Mouse (Mus musculus): ENCODE data around the gene Syp. TPM values are rescaled to one million over a fixed set of nuclear protein-coding genes. Genes with fewer than 3 reads are reported as not detected.

Gene Syp
- polyA plus RNA-seq, 1 experiment from 2014 or later, result 5.4 TPM

- peak overlapping the region; percentile 46 for H3K4me3 ChIP-seq (ENCODE audit: low read depth, low read length)
- peak overlapping the region; percentile 37; the same call in 1 of the 2 replicates for H3K9ac ChIP-seq (ENCODE audit: low read depth, low read length)
- peak overlapping the region; percentile 50; the same call in 1 of the 2 replicates for H3K27ac ChIP-seq (ENCODE audit: low read depth, low read length)
- WGBS, result 38% methylated on average over 11 of the region's 11 CpGs
- no peaks in the 10 kb centered on the region for H3K36me3 ChIP-seq (ENCODE audit: control insufficient read depth, insufficient read depth)
- no peaks in the 10 kb centered on the region for H3K9me3 ChIP-seq (ENCODE audit: control insufficient read depth)
- ATAC-seq, result peak; percentile 53
- peak overlapping the region; percentile 66 for H3K4me2 ChIP-seq (replicated peaks; ENCODE audit: low read depth)
- no peak for TF ChIP-seq CTCF (IDR thresholded peaks at IDR 0.05; ENCODE audit: low read depth)
- no peaks in the 10 kb centered on the region for H3K4me1 ChIP-seq (replicated peaks; ENCODE audit: control insufficient read depth, insufficient read depth, low read length)
- no peaks in the 10 kb centered on the region for H3K27me3 ChIP-seq (replicated peaks; ENCODE audit: control insufficient read depth, insufficient read depth, low read length)
Measured at GRCm38 (mm10) chrX:7658785-7659589, 20.7 kb downstream of the Syp start.

- WGBS, result 78% methylated on average over 4 of the region's 4 CpGs
- no peak for TF ChIP-seq CTCF (IDR thresholded peaks at IDR 0.05; ENCODE audit: low read depth)
Measured at GRCm38 (mm10) chrX:7661086-7661485, 22.8 kb downstream of the Syp start.

GRCm38 (mm10) chrX:7662936-7663335 lies 24.7 kb downstream of the Syp start:
- Histone ChIP-seq H3K27ac (ENCODE audit: low read depth, low read length) (no peak overlapping the region), H3K36me3 (ENCODE audit: control insufficient read depth, insufficient read depth) (peaks cover 13% of the 10 kb centered on the region; the same call in 1 of the 2 replicates), H3K4me1 (replicated peaks; ENCODE audit: control insufficient read depth, insufficient read depth, low read length) (no peaks in the 10 kb centered on the region), H3K27me3 (replicated peaks; ENCODE audit: control insufficient read depth, insufficient read depth, low read length) (no peaks in the 10 kb centered on the region), H3K9ac (ENCODE audit: low read depth, low read length) (no peak overlapping the region), H3K9me3 (ENCODE audit: control insufficient read depth) (no peaks in the 10 kb centered on the region), H3K4me2 (replicated peaks; ENCODE audit: low read depth) (no peak overlapping the region), H3K4me3 (ENCODE audit: low read depth, low read length) (no peak overlapping the region)
- 68% methylated on average over 3 of the region's 3 CpGs for WGBS
- no peak for TF ChIP-seq CTCF (IDR thresholded peaks at IDR 0.05; ENCODE audit: low read depth)
- no peak for ATAC-seq

More at GRCm38 (mm10) chrX:7661086-7661485, 22.8 kb downstream of the Syp start:
- no peak overlapping the region for H3K4me2 ChIP-seq (replicated peaks; ENCODE audit: low read depth)
- ATAC-seq, result no peak
- H3K4me3 ChIP-seq (ENCODE audit: low read depth, low read length), result no peak overlapping the region
- no peaks in the 10 kb centered on the region for H3K27me3 ChIP-seq (replicated peaks; ENCODE audit: control insufficient read depth, insufficient read depth, low read length)
- no peak overlapping the region for H3K27ac ChIP-seq (ENCODE audit: low read depth, low read length)
- no peak overlapping the region for H3K9ac ChIP-seq (ENCODE audit: low read depth, low read length)
- H3K9me3 ChIP-seq (ENCODE audit: control insufficient read depth), result no peaks in the 10 kb centered on the region
- H3K36me3 ChIP-seq (ENCODE audit: control insufficient read depth, insufficient read depth), result peaks cover 3% of the 10 kb centered on the region; the same call in 1 of the 2 replicates
- H3K4me1 ChIP-seq (replicated peaks; ENCODE audit: control insufficient read depth, insufficient read depth, low read length), result no peaks in the 10 kb centered on the region

GRCm38 (mm10) chrX:7664791-7665190 lies 26.5 kb downstream of the Syp start:
- 86% methylated on average over 11 of the region's 11 CpGs for WGBS
- no peak for ATAC-seq
- Histone ChIP-seq H3K9me3 (ENCODE audit: control insufficient read depth) (no peaks in the 10 kb centered on the region), H3K36me3 (ENCODE audit: control insufficient read depth, insufficient read depth) (peaks cover 13% of the 10 kb centered on the region; the same call in 1 of the 2 replicates), H3K27me3 (replicated peaks; ENCODE audit: control insufficient read depth, insufficient read depth, low read length) (no peaks in the 10 kb centered on the region), H3K27ac (ENCODE audit: low read depth, low read length) (no peak overlapping the region), H3K4me2 (replicated peaks; ENCODE audit: low read depth) (no peak overlapping the region), H3K4me3 (ENCODE audit: low read depth, low read length) (no peak overlapping the region), H3K9ac (ENCODE audit: low read depth, low read length) (no peak overlapping the region), H3K4me1 (replicated peaks; ENCODE audit: control insufficient read depth, insufficient read depth, low read length) (no peaks in the 10 kb centered on the region)
- TF ChIP-seq CTCF (IDR thresholded peaks at IDR 0.05; ENCODE audit: low read depth), result no peak

GRCm38 (mm10) chrX:7665739-7666502 lies 27.6 kb downstream of the Syp start:
- Histone ChIP-seq H3K36me3 (ENCODE audit: control insufficient read depth, insufficient read depth) (peaks cover 13% of the 10 kb centered on the region; the same call in 1 of the 2 replicates), H3K27ac (ENCODE audit: low read depth, low read length) (no peak overlapping the region), H3K9ac (ENCODE audit: low read depth, low read length) (no peak overlapping the region), H3K4me1 (replicated peaks; ENCODE audit: control insufficient read depth, insufficient read depth, low read length) (no peaks in the 10 kb centered on the region), H3K9me3 (ENCODE audit: control insufficient read depth) (no peaks in the 10 kb centered on the region), H3K4me2 (replicated peaks; ENCODE audit: low read depth) (no peak overlapping the region), H3K27me3 (replicated peaks; ENCODE audit: control insufficient read depth, insufficient read depth, low read length) (no peaks in the 10 kb centered on the region), H3K4me3 (ENCODE audit: low read depth, low read length) (no peak overlapping the region)
- 71% methylated on average over 21 of the region's 21 CpGs for WGBS
- no peak for ATAC-seq
- no peak for TF ChIP-seq CTCF (IDR thresholded peaks at IDR 0.05; ENCODE audit: low read depth)

GRCm38 (mm10) chrX:7670390-7670881 lies 32.2 kb downstream of the Syp start:
- peaks cover 10% of the 10 kb centered on the region; the same call in 1 of the 2 replicates for H3K36me3 ChIP-seq (ENCODE audit: control insufficient read depth, insufficient read depth)
- no peak for TF ChIP-seq CTCF (IDR thresholded peaks at IDR 0.05; ENCODE audit: low read depth)
- H3K4me1 ChIP-seq (replicated peaks; ENCODE audit: control insufficient read depth, insufficient read depth, low read length), result no peaks in the 10 kb centered on the region
- H3K27me3 ChIP-seq (replicated peaks; ENCODE audit: control insufficient read depth, insufficient read depth, low read length), result no peaks in the 10 kb centered on the region
- H3K9me3 ChIP-seq (ENCODE audit: control insufficient read depth), result no peaks in the 10 kb centered on the region
- peak overlapping the region; percentile 51 for H3K4me3 ChIP-seq (ENCODE audit: low read depth, low read length)
- ATAC-seq, result peak; percentile 61
- peak overlapping the region; percentile 60 for H3K27ac ChIP-seq (ENCODE audit: low read depth, low read length)
- peak overlapping the region; percentile 60; the same call in 1 of the 2 replicates for H3K9ac ChIP-seq (ENCODE audit: low read depth, low read length)
- H3K4me2 ChIP-seq (replicated peaks; ENCODE audit: low read depth), result peak overlapping the region; percentile 67
- WGBS, result 20% methylated on average over 18 of the region's 19 CpGs

Data from intestine, postnatal 0 days (tissue).